Mouse (Mus musculus) left cerebral cortex, postnatal 36 days (tissue): ENCODE data around the gene Aldh3b2. TPM values are rescaled to one million over a fixed set of nuclear protein-coding genes. Genes with fewer than 3 reads are reported as not detected.

Experiments
- DNase-seq, 2 experiments: peaks; one replicate each; pipeline ENCODE4 v3.0.0; 2021 to 2022; ENCODE audit warnings: low spot score in 2 of 2, mixed read lengths in 1 of 2
- intact Hi-C: fragments of 180-260 bp; cut with DNase I; formaldehyde crosslinking; loops from one replicate; pipeline ENCODE4 v1.15.1; 2025
- total RNA-seq, 2 experiments: library from RNA; stranded (reverse); gene quantifications; 2 replicates each; pipeline ENCODE4 v1.2.3; 2021

Gene Aldh3b2
- total RNA-seq, 2 experiments from 2014 or later = 1.0 to 1.4 TPM

DNA sequence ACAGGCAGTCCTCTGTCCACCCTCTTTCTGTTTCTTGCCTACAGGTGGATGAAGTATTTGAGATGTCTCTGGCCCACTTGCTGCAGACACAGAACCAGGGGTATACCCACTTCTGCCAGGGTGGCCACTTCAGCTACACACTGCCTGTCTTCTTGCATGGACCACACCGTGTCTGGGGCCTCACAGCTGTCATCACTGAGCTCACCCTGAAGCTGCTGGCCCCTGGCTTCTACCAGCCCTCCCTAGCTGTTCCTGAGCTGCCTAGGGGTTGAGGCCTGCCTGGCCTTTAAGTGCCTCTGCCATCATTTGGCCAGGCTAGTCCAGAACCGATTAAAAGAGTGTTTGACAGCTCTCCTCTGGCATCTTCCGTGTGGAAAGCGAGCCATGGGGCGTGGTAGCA, 29.6 kb downstream of the Aldh3b2 start:
- intact Hi-C loops = no loop called here
- DNase-seq = no peak

DNA sequence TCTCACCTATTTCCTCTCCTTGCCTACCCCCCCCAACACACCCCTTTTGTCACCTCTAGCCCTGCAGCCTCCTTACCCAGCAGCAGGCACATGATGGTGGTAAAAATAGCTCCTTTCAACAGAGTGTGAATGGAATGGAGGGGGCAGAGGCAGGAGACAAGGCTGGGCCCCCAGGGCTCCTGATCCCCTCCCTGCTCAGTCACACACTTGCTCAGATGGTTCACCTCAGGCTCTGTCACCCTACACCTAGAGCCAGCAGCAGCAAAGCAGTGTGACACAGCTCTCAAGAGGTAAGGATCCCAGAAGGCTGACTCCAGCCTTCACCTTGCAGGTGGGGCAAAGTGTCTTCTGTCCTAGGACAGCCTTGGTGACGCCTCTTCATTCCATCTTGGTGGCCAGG, 31.0 kb downstream of the Aldh3b2 start, which contains the start of gene Doc2g:
TSS of gene Doc2g (plus strand) at position 202 of the 400 bp plus-strand sequence.
- intact Hi-C loops = no loop called here
- no peak for DNase-seq

- intact Hi-C loops = no loop called here
- DNase-seq = no peak
Measured at GRCm38 (mm10) chr19:4003641-4004040, 31.5 kb downstream of the Aldh3b2 start.

GRCm38 (mm10) chr19:4004331-4004730, 32.2 kb downstream of the Aldh3b2 start:
- intact Hi-C loops = no loop called here
- DNase-seq = no peak

DNA sequence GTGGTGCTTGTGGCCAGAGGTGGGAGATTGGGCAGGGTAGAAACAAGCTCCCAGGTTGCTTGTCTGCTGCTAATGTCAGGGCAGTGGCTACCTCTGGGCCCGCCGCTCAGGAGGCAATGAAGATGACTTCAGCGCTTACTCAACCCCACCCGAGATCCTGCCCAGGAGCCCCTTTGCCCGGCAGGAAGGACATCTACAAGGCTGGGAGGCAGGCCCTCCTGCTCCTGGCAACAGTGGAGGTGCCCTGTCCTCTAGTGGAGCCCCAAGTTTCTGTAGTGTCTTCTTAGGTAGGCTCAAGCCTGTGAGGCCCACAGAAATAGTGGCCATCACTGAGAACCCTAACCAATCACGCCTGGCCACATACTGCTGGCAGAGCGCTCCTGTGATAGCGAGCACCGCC, 33.0 kb downstream of the Aldh3b2 start:
- DNase-seq = no peak
- intact Hi-C loops = no loop called here

DNA sequence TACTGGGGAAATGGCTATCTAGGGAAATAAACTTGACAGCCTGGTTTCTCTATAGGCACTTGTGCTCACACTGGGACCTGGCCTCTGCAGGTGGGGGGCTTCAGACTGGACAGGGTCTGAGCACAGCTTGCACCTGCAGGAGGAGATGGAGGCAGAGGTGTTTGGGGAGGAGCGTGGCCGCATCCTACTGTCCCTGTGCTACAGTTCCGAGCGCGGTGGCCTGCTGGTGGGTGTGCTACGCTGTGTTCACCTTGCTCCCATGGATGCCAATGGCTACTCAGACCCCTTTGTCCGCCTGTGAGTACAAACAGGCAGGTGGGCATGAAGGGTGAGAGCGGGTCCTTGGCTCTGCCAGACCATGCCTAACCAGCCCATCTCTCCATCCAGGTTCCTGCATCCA, 33.8 kb downstream of the Aldh3b2 start:
- intact Hi-C loops = no loop called here
- no peak for DNase-seq

- intact Hi-C loops = loop anchor here (10.0 kb wide), 1 partner anchor 214 kb away; no protein-coding TSS in a partner anchor
- DNase-seq = no peak
Measured at GRCm38 (mm10) chr19:4011086-4011485, 39.0 kb downstream of the Aldh3b2 start.

DNA sequence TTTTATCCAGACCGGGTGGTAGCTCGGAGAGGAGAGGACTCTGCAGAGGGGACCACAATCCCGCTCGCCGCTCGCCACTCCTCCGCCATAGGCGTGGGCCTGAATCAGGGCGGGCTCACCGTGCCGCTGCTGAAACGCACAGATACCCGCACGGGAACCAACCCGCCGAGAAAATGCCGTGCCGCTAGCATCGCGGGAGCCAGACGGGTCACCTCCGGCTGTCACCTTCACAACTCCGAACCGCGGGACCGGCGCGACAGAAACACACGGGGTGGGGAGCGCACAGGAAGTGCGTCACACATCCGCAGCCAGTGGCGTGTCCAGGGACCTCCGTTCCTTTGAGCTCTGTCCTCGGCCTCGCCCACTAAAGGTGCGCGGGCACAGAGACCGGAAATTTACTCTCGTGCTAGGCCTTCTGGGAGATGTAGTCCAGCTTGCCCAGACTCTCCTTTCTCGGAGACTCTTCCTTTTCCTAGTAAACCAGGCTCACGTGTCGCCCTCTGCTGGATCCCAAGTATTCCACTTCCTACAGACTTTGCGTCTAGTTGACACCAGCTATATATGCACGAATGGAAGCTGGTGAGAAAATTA, 40.4 kb downstream of the Aldh3b2 start, which contains the start of gene Ndufv1:
TSS of gene Ndufv1 (minus strand) at position 375 of the 591 bp plus-strand sequence.
- intact Hi-C loops = loop anchor here (2.0 to 10.0 kb wide), 2 partner anchors 68 to 212 kb away; no protein-coding TSS in a partner anchor
- DNase-seq = peak; percentile 98

- intact Hi-C loops = loop anchor here (2.0 to 10.0 kb wide), 2 partner anchors 68 to 212 kb away; no protein-coding TSS in a partner anchor
- DNase-seq = no peak
Measured at GRCm38 (mm10) chr19:4013066-4013465, 40.9 kb downstream of the Aldh3b2 start.

DNA sequence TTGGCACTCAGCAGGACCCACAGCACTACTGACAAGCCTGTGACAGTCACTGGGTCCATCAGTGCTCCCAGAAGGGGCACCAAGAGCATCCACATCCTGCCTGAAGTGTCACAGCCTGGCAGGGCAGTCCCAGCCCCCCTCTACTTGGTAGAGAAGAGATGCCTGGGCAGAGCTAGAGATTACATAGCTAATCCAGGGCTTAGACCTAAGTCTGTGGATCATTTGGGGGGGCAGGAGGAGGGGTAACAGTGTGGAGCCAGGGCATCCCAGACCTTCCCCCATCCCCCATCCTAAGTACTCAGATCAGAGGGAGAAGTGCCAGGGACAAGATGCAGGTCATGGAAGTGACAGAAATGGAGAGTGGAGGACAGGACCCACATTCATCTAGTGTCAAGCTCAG, 42.7 kb downstream of the Aldh3b2 start:
- DNase-seq = no peak
- intact Hi-C loops = loop anchor here (10.0 kb wide), 1 partner anchor 210 kb away; no protein-coding TSS in a partner anchor

- intact Hi-C loops = loop anchor here (10.0 kb wide), 1 partner anchor 209 kb away; no protein-coding TSS in a partner anchor
- DNase-seq = no peak
Measured at GRCm38 (mm10) chr19:4015635-4016034, 43.5 kb downstream of the Aldh3b2 start.

DNA sequence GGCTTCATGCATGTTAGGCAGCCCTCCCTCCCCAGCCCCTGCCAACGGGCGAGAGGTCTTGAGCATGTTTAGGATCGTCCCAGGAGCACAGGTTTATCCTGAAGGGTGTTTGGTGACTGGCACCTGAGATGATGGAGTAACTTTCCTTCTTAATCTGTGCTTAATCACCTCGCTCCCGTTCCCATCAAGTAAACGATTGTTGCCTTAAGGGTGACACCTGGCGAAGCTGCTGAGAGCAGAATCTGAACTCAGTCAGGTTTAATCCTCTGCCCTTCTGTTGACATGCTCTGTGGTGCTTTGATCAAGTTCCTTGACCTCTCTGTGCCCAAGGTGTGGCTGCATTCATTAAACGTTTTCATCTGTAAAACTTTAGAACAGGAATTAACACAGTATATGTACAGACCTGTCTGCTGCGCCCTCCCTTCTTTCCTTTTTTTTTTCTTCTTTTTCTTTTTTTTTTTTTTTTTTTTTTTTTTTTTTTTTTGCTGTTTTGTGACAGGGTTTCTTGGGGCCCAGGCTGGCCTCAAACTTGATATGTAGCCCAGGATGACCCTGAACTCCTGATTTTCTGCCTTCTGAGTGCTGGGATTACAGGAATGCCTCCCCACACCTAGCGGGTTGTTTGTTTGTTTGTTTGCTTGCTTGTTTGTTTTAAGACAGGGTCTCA, 45.9 kb downstream of the Aldh3b2 start:
- intact Hi-C loops = loop anchor here (10.0 kb wide), 1 partner anchor 207 kb away; no protein-coding TSS in a partner anchor
- DNase-seq = no peak

DNA sequence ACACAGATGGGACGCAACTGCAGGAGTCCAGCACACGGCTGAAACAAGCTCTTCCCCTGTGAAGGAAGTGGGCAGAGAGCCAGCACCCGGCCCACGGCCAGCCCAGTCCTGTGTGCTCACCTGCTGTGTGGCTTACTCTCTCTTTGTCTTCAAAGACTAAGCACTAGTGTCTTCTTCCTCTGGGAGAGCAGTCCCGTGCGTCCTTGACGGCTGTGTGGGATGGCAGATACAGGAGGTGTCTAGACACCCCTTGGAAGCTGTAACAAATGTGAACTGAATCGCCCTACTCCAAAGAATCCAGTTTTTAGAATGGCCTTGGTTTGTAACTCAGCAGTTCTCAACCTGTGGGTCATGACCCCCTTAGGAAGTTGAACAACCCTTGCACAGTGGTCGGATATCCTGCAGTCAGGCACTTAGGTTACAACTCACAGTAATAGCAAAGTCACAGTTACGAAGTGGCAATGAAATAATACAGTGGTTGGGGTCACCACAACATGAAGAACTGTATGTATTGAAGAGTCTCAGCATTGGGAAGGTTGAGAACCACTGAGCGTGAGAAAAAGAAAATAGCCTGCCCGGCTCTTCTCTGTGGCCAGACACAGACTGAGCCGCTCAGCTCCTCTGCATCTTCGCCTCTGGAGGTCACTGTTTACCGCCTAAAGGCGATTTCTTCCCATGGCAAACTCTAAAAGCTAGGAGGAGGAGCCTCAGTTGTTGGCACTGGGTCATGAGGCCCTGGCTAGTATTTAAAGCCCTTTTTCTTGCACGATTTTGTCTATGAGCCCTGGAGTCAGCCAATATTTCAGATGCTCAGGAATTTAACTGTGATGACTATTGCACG, 46.8 kb downstream of the Aldh3b2 start:
- intact Hi-C loops = loop anchor here (1.0 to 10.0 kb wide), 2 partner anchors 29 to 206 kb away; no protein-coding TSS in a partner anchor
- peak; percentile 60 to 73 for DNase-seq

DNA sequence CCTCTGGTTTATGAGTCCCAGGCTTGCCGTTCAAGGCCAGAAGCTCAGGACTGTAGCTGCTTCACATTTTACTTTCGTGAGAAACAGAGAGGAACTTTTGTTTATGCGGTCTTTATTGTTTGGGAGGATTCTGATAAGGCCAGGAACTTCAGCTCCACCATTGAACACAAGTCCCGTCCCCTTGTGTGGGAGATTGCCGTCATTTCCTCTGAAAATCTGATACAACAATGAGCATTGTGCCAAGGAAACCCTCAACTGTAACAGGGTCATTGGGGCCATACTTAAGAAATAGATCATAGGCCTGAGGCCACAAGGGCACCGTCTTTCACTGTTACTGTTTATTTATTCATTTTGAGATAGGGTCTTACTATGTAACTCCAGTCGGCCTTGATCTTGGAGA, 51.1 kb downstream of the Aldh3b2 start:
- intact Hi-C loops = no loop called here

DNA sequence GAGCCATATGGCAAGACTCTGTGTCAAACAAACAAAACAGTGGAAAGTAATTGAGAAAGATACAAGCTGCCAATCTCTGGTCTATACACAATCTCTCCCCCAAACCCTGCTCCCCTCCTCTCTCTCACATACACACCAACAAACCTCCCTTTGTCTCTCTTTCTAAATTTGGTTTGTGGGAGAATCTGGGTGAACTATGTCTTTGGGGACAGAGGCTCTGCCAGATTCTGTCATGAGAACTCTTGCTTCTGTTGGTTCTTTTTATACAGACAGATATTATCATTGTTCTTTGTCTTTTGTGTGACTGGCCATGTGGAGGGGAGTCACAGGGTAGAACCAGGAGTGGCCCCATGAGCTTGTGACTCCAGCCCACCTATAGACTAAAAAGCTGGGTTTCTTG, 55.4 kb downstream of the Aldh3b2 start:
- DNase-seq = no peak
- intact Hi-C loops = no loop called here

More for the DNA sequence above, 51.1 kb downstream of the Aldh3b2 start:
- no peak for DNase-seq

Other genes starting within 250 kb of the Aldh3b2 start
- 10 to 100 TPM; 44.1 to 63.0 TPM for gene Kmt5b, start 204.9 kb upstream of the Aldh3b2 start, total RNA-seq
- gene Chka, start 120.6 kb upstream of the Aldh3b2 start, total RNA-seq = 100 to 1,000 TPM in 1 of 2 experiments, 10 to 100 TPM in 1; 66.7 to 108 TPM
- 10 to 100 TPM; 15.7 to 19.6 TPM for gene Tcirg1, start 65.2 kb upstream of the Aldh3b2 start, total RNA-seq
- gene Ndufs8, start 59.6 kb upstream of the Aldh3b2 start, total RNA-seq = 100 to 1,000 TPM; 137 to 152 TPM
- gene Aldh3b1, start 42.5 kb upstream of the Aldh3b2 start, total RNA-seq = 1 to 10 TPM; 2.6 to 3.8 TPM
- gene Unc93b1, start 37.1 kb upstream of the Aldh3b2 start, total RNA-seq = 10 to 100 TPM; 16.2 to 16.5 TPM
- gene Aldh3b3, start 13.7 kb upstream of the Aldh3b2 start, total RNA-seq = under 1 TPM in 1 of 2 experiments, not detected in 1; 0.27 TPM
- gene Acy3, start 14.2 kb downstream of the Aldh3b2 start, total RNA-seq = 1 to 10 TPM; 2.0 to 2.7 TPM
- not detected for gene Tbx10, start 20.4 kb downstream of the Aldh3b2 start, total RNA-seq
- 10 to 100 TPM in 1 of 2 experiments, 1 to 10 TPM in 1; 8.8 to 13.3 TPM for gene Nudt8, start 28.3 kb downstream of the Aldh3b2 start, total RNA-seq
- 1 to 10 TPM; 1.2 to 1.8 TPM for gene Gm49405, start 28.3 kb downstream of the Aldh3b2 start, total RNA-seq
- 1 to 10 TPM; 2.7 to 6.8 TPM for gene Doc2g, start 31.0 kb downstream of the Aldh3b2 start, total RNA-seq
- 100 to 1,000 TPM; 226 to 259 TPM for gene Ndufv1, start 40.5 kb downstream of the Aldh3b2 start, total RNA-seq
- 100 to 1,000 TPM; 301 to 332 TPM for gene Gstp1, start 65.7 kb downstream of the Aldh3b2 start, total RNA-seq
- 10 to 100 TPM; 33.9 to 45.2 TPM for gene Gstp2, start 73.7 kb downstream of the Aldh3b2 start, total RNA-seq
- not detected for gene Gstp3, start 87.2 kb downstream of the Aldh3b2 start, total RNA-seq
- not detected for gene Cabp2, start 109.2 kb downstream of the Aldh3b2 start, total RNA-seq
- 10 to 100 TPM; 28.8 to 34.1 TPM for gene Cdk2ap2, start 124.9 kb downstream of the Aldh3b2 start, total RNA-seq
- gene Pitpnm1, start 127.7 kb downstream of the Aldh3b2 start, total RNA-seq = 100 to 1,000 TPM; 202 to 203 TPM
- 100 to 1,000 TPM; 106 to 133 TPM for gene Aip, start 153.5 kb downstream of the Aldh3b2 start, total RNA-seq
- not detected for gene Gpr152, start 167.5 kb downstream of the Aldh3b2 start, total RNA-seq
- gene Cabp4, start 171.7 kb downstream of the Aldh3b2 start, total RNA-seq = not detected
- 10 to 100 TPM; 75.7 to 81.1 TPM for gene Coro1b, start 176.3 kb downstream of the Aldh3b2 start, total RNA-seq
- gene Ptprcap, start 181.3 kb downstream of the Aldh3b2 start, total RNA-seq = 1 to 10 TPM; 1.3 to 1.8 TPM
- gene Rps6kb2, start 191.0 kb downstream of the Aldh3b2 start, total RNA-seq = 10 to 100 TPM; 27.8 to 43.1 TPM
- gene Carns1, start 203.2 kb downstream of the Aldh3b2 start, total RNA-seq = 1 to 10 TPM; 5.5 to 7.8 TPM
- 1 to 10 TPM; 1.5 to 1.9 TPM for gene Tbc1d10c, start 219.0 kb downstream of the Aldh3b2 start, total RNA-seq
- gene Ppp1ca, start 219.7 kb downstream of the Aldh3b2 start, total RNA-seq = 100 to 1,000 TPM; 292 to 320 TPM
- gene Rad9a, start 229.3 kb downstream of the Aldh3b2 start, total RNA-seq = 10 to 100 TPM in 1 of 2 experiments, 1 to 10 TPM in 1; 6.1 to 10.8 TPM
- gene Clcf1, start 241.9 kb downstream of the Aldh3b2 start, total RNA-seq = 1 to 10 TPM in 1 of 2 experiments, under 1 TPM in 1; 0.84 to 1.2 TPM
- not detected for gene AC109138.7, start 242.0 kb downstream of the Aldh3b2 start, total RNA-seq